Mouse (Mus musculus) heart, embryonic 16.5 days (tissue): ENCODE measurements around the gene Fmo6. TPM values are rescaled to one million over a fixed set of nuclear protein-coding genes. Genes with fewer than 3 reads are reported as not detected.

ENCODE experiments used
- ATAC-seq: fragments of 200-750 bp; cut with Nextera tagmentation; replicated peaks from 2 replicates; pipeline ENCODE4 v1.8.0; 2017; ENCODE audit warnings: moderate number of reproducible peaks; ENCODE audit not compliant: insufficient read depth, low FRiP score; ENCODE audit errors: extremely low read depth
- H3K27ac ChIP-seq: fragments of 300-500 bp; sonication (generic); 2 replicates; pipeline ENCODE4 v1.5.1; 2014; ENCODE audit warnings: mild to moderate bottlenecking, low read length, control low read depth, moderate library complexity
- H3K27me3 ChIP-seq: fragments of 300-500 bp; sonication (generic); 2 replicates; pipeline ENCODE4 v1.6.1; 2014; ENCODE audit warnings: low read length, mixed read lengths; ENCODE audit not compliant: control insufficient read depth, insufficient read depth
- H3K36me3 ChIP-seq: fragments of 300-500 bp; sonication (generic); 2 replicates; pipeline ENCODE4 v1.6.1; 2014; ENCODE audit not compliant: control insufficient read depth, insufficient read depth
- H3K4me1 ChIP-seq: fragments of 300-500 bp; sonication (generic); 2 replicates; pipeline ENCODE4 v1.6.1; 2014; ENCODE audit warnings: low read length, mixed read lengths; ENCODE audit not compliant: control insufficient read depth, insufficient read depth
- H3K4me2 ChIP-seq: fragments of 300-500 bp; sonication (generic); 2 replicates; pipeline ENCODE4 v1.6.1; 2014; ENCODE audit warnings: low read depth, mild to moderate bottlenecking, control low read depth, low read length
- H3K4me3 ChIP-seq: fragments of 300-500 bp; sonication (generic); 2 replicates; pipeline ENCODE4 v1.5.1; 2014; ENCODE audit warnings: mild to moderate bottlenecking, control low read depth, low read length
- H3K9ac ChIP-seq: fragments of 300-500 bp; sonication (generic); 2 replicates; pipeline ENCODE4 v1.6.1; 2014; ENCODE audit warnings: low read length, control low read depth
- H3K9me3 ChIP-seq: fragments of 300-500 bp; sonication (generic); replicated peaks from 2 replicates; pipeline ENCODE4 v1.6.1; 2016; ENCODE audit warnings: low read length; ENCODE audit not compliant: control insufficient read depth
- WGBS: fragments of 180-500 bp; shearing (Covaris S2); extraction: QIAGEN DNeasy Blood & Tissue Kit; methylation state at CpG from one replicate; pipeline ENCODE4 v1.1.7; 2014; 5-methylcytosine and 5-hydroxymethylcytosine counted together
- polyA plus RNA-seq: library from polyadenylated mRNA; unstranded; fragments of >200 nt; fragmentation: Nextera tagmentation; extraction: Ambion mirVana; gene quantifications from 2 replicates; pipeline ENCODE4 v1.2.1, GENCODE M21; 2015

Fmo6 gene
- 0.07 TPM in 1 of 2 replicates, not detected in the other for polyA plus RNA-seq

DNA sequence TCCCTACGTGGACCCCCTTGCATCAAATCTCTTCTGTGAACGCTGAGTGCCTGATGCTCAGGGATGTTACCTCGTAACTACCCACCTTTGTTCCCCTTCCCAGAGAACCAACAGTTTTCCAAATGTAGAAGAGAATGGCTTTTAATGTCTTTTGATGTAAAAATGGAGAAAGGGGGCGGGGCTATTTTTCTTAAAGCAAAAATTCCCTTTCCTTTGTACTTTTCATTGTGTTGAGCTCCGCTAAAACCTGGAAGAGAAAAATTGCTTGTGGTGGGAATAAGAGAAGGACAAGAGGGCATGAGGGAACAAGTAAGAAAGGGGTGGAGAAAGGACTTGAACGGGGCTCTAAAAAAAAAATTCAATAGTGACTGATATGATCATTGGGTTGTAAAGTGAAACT lies at the start of gene Fmo6:
Gene Fmo6 (minus strand): TSS at position 101 of the 400 bp plus-strand sequence.
- WGBS, result 78% methylated on average over 6 of the region's 6 CpGs
- no peak within 1 kb of the TSS for H3K4me3 ChIP-seq
- no peaks in the 10 kb centered on the region for H3K36me3 ChIP-seq
- no peaks in the 10 kb centered on the region for H3K9me3 ChIP-seq
- H3K4me2 ChIP-seq, result no peak within 1 kb of the TSS
- H3K27me3 ChIP-seq, result no peaks in the 10 kb centered on the region
- no peak for ATAC-seq
- H3K4me1 ChIP-seq, result no peaks in the 10 kb centered on the region
- H3K9ac ChIP-seq, result no peak within 1 kb of the TSS
- H3K27ac ChIP-seq, result peak within 1 kb of the TSS; percentile 55

DNA sequence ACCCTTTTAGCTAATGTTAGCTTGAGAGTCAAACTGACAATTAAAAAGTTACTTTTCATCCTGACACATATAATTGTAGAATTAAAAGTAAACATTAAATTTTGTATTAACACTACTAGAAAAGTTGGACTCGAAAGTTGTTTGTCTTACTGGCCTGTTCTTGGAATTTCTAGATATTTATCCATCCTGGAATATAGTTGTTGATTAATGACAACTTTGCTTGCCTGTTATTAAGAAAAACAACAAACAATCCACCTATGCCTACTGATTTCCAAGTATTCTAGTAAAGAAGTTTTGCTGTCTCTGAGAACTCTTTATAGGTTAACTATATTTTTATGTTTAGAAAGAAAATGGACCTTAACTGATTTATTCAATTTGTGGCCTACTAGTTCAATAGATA lies 49.5 kb upstream of the Fmo6 start:
- H3K4me3 ChIP-seq, result no peak overlapping the region
- no peaks in the 10 kb centered on the region for H3K27me3 ChIP-seq
- 74% methylated on average over 1 of the region's 1 CpGs for WGBS
- H3K9me3 ChIP-seq, result 0 out of 2 replicates have a peak, but pooled peaks cover 3% of the 10 kb centered on the region
- no peaks in the 10 kb centered on the region for H3K36me3 ChIP-seq
- no peak overlapping the region for H3K27ac ChIP-seq
- H3K9ac ChIP-seq, result no peak overlapping the region
- no peak overlapping the region for H3K4me2 ChIP-seq
- ATAC-seq, result no peak
- no peaks in the 10 kb centered on the region for H3K4me1 ChIP-seq

DNA sequence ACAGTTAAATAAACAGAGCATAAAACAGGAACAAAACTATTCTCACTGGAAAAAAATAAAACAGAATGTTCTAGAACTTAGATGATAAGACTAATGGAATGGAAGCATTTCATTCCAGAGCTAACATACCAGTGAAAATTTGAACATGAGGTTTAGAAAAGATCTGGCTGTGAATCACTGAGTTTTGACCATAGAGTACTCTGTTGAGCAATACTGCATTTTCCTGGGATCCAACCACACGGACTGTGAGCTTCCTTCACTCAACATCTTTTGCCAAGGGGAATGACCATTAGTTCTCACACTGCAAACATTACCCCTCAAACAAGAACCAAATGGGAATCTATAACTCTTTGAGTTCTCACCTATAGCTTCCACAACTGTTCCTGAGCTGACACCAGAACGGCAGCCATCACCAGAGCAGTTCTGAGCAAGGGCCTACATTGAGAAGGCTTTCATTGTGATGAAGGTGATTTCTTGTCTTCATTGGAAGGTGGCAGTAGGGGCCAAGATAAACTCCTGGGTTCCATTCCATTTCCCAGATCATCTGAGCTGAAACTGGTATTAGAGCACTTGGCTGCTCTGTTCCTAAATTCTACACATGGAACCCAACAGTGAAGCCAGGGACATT lies 48.9 kb upstream of the Fmo6 start:
- Histone ChIP-seq H3K9ac (no peak overlapping the region), H3K36me3 (no peaks in the 10 kb centered on the region), H3K4me1 (no peaks in the 10 kb centered on the region), H3K9me3 (0 out of 2 replicates have a peak, but pooled peaks cover 1% of the 10 kb centered on the region), H3K27ac (no peak overlapping the region), H3K4me2 (no peak overlapping the region), H3K27me3 (no peaks in the 10 kb centered on the region), H3K4me3 (no peak overlapping the region)
- 66% methylated on average over 2 of the region's 2 CpGs for WGBS
- ATAC-seq, result no peak

DNA sequence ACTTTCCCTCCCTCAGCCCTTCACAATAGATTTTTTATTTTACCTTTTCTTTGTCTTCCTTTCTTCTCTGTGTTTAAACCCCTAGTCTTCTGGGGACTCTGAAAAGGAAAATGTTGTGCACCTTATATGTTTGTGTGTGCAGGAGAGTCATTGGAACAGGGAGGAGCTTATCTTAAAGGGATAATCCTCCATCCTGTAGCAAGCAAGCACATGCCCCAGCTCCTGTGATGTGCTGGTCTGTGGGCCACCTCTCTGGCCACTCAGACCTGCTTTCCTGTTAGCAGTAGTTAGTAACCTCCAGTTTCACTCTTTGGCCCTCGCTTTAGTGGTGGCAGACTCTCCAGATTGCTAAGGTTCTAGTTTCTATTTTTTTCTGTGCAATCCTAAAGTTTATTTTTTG lies 47.1 kb upstream of the Fmo6 start, which contains the start of gene Fmo3:
Gene Fmo3 (minus strand): TSS at position 101 of the 400 bp plus-strand sequence.
- 69% methylated on average over 1 of the region's 1 CpGs for WGBS
- H3K27me3 ChIP-seq, result no peaks in the 10 kb centered on the region
- H3K4me2 ChIP-seq, result no peak within 1 kb of the TSS
- no peak within 1 kb of the TSS for H3K27ac ChIP-seq
- no peaks in the 10 kb centered on the region for H3K4me1 ChIP-seq
- H3K4me3 ChIP-seq, result no peak within 1 kb of the TSS
- H3K36me3 ChIP-seq, result no peaks in the 10 kb centered on the region
- H3K9ac ChIP-seq, result no peak within 1 kb of the TSS
- no peak for ATAC-seq
- no peaks in the 10 kb centered on the region for H3K9me3 ChIP-seq

DNA sequence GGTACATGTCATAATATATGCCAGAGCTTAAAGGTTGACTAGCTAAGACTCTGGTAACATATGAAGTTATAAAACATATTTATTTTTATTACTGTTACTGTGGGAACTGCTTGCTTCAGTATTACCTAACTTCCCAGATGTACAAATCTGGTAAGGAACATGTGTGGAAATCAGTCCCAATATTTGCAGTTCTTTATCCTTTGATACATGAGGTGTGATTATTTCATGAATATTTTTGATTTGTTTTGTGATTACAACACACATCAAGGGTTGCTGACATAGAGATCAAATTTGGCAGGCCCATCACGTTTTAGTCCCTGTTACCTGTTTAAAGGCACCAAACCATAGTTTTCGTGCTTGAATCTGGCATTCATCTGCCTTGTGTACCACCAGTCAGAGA lies 26.2 kb upstream of the Fmo6 start:
- no peaks in the 10 kb centered on the region for H3K36me3 ChIP-seq
- no peak overlapping the region for H3K9ac ChIP-seq
- H3K4me2 ChIP-seq, result no peak overlapping the region
- H3K27me3 ChIP-seq, result no peaks in the 10 kb centered on the region
- H3K4me1 ChIP-seq, result no peaks in the 10 kb centered on the region
- H3K4me3 ChIP-seq, result no peak overlapping the region
- no peak overlapping the region for H3K27ac ChIP-seq
- 57% methylated on average over 2 of the region's 2 CpGs for WGBS
- H3K9me3 ChIP-seq, result no peaks in the 10 kb centered on the region
- no peak for ATAC-seq

DNA sequence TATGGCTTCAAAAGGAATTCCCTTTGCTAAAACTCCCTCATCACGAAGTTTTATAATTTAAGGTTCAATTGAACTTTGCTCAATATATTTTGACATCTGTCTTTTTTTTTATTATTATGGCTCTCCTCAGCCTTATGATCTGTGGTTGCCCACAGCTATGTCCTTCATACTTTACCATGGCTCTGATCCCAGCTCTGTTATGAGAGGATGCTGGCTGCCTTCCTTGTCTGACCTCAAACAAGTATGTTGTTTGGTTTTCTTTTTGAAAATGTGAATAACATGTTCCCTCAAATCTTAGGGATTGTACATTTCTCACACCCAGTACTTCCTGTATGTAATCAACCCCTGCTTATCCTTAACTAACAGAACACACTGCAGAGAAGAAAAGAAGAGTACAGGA lies 20.1 kb upstream of the Fmo6 start:
- Histone ChIP-seq H3K36me3 (no peaks in the 10 kb centered on the region), H3K4me1 (no peaks in the 10 kb centered on the region), H3K27ac (no peak overlapping the region), H3K9me3 (no peaks in the 10 kb centered on the region), H3K4me3 (no peak overlapping the region), H3K9ac (no peak overlapping the region), H3K4me2 (no peak overlapping the region), H3K27me3 (no peaks in the 10 kb centered on the region)
- 53% methylated on average over 1 of the region's 1 CpGs for WGBS
- ATAC-seq, result no peak

DNA sequence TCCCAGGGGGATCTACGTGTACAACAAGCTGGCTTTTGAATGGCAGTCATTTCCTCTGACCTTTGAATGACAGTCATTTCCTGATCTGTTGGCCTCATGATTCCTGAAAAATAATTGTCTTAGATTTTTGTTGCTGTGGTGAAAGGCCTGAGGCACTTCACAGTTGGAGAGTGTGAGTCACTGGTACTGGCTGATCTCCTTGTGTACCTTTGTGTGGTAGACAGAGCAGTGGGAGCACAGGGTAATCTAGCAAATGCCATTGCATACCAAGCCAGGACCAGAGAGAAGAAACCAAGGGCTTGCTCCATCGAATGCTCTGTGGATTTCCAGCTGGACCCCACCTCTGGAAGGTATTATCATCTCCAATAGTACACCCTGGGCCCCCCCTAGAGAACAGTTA lies 15.8 kb upstream of the Fmo6 start:
- no peak for ATAC-seq
- 45% methylated on average over 2 of the region's 2 CpGs for WGBS

DNA sequence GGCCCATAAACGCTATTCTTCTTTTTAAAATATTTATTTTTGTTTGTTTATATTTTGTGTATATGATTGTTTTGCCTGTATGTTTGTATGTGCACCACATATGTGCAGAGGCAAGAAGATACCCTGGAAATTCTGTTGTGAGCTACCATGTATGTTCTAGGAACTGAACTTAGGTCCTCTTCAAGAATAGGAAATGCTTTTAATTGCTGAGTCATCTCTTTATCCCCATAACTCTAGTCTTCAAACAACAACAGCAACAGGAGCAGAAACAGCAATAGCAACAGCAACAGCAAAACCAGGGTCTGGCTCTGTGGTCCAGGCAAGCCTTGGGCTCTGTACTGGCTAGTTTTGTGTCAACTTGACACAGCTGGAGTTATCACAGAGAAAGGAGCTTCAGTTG lies 12.4 kb upstream of the Fmo6 start:
- H3K27ac ChIP-seq, result no peak overlapping the region
- H3K4me3 ChIP-seq, result no peak overlapping the region
- ATAC-seq, result no peak
- H3K9me3 ChIP-seq, result no peaks in the 10 kb centered on the region
- no peak overlapping the region for H3K4me2 ChIP-seq
- H3K27me3 ChIP-seq, result no peaks in the 10 kb centered on the region
- WGBS, result 80% methylated on average over 1 of the region's 1 CpGs
- H3K4me1 ChIP-seq, result no peaks in the 10 kb centered on the region
- no peak overlapping the region for H3K9ac ChIP-seq
- H3K36me3 ChIP-seq, result no peaks in the 10 kb centered on the region

More for the DNA sequence above, 15.8 kb upstream of the Fmo6 start:
- H3K36me3 ChIP-seq, result no peaks in the 10 kb centered on the region
- no peaks in the 10 kb centered on the region for H3K27me3 ChIP-seq
- H3K4me1 ChIP-seq, result no peaks in the 10 kb centered on the region
- H3K4me2 ChIP-seq, result no peak overlapping the region
- no peak overlapping the region for H3K4me3 ChIP-seq
- H3K27ac ChIP-seq, result no peak overlapping the region
- H3K9ac ChIP-seq, result no peak overlapping the region
- H3K9me3 ChIP-seq, result no peaks in the 10 kb centered on the region

DNA sequence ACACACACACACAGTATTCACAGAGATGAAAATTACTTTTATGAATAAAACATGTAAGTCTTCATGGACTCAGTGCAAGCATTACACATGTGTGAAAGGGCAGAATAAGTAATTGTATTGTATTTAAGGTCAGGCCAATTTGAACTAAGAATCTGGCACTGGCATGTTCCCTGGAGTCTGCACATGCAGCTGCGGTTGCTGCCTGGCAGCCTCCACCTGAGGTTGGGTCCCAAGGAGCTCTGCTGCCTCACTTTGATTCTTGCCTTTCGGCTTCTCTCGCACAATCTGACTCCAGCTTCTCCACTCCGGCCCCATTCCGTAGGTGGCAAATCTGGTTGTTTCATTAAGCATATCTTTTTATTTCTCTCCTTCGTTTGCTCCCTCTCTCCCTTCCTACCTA lies 10.6 kb upstream of the Fmo6 start:
- H3K4me1 ChIP-seq, result no peaks in the 10 kb centered on the region
- H3K27me3 ChIP-seq, result no peaks in the 10 kb centered on the region
- no peak for ATAC-seq
- no peak overlapping the region for H3K27ac ChIP-seq
- H3K4me2 ChIP-seq, result no peak overlapping the region
- H3K4me3 ChIP-seq, result no peak overlapping the region
- H3K36me3 ChIP-seq, result no peaks in the 10 kb centered on the region
- no peaks in the 10 kb centered on the region for H3K9me3 ChIP-seq
- 84% methylated on average over 6 of the region's 6 CpGs for WGBS
- H3K9ac ChIP-seq, result no peak overlapping the region
